Mouse (Mus musculus) cerebellum, postnatal 36 days (tissue): ENCODE results near the gene Rbm44.

Experiments used
- DNase-seq, 2 experiments: peaks; one replicate each; pipeline ENCODE4 v3.0.0; 2021 to 2022; ENCODE audit warnings: mixed read lengths in 2 of 2

Rbm44 gene

GRCm38 (mm10) chr1:91179533-91180173 lies 34.8 kb downstream of the Rbm44 start, which contains the start of gene Ramp1:
Gene Ramp1, plus strand, starts transcription at chr1:91179822.
- DNase-seq, result peak; percentile 6 to 13

- no peak for DNase-seq
Measured at GRCm38 (mm10) chr1:91180174-91180565, 35.3 kb downstream of the Rbm44 start.

GRCm38 (mm10) chr1:91180723-91181122 lies 35.8 kb downstream of the Rbm44 start:
- no peak for DNase-seq

- no peak for DNase-seq
Measured at GRCm38 (mm10) chr1:91181261-91181660, 36.4 kb downstream of the Rbm44 start.

- no peak for DNase-seq
Measured at GRCm38 (mm10) chr1:91181784-91182450, 37.0 kb downstream of the Rbm44 start.

GRCm38 (mm10) chr1:91183305-91183704 lies 38.4 kb downstream of the Rbm44 start:
- no peak for DNase-seq

- no peak for DNase-seq
Measured at GRCm38 (mm10) chr1:91186677-91187076, 41.8 kb downstream of the Rbm44 start.

- DNase-seq, result no peak
Measured at GRCm38 (mm10) chr1:91187315-91187714, 42.4 kb downstream of the Rbm44 start.

GRCm38 (mm10) chr1:91187786-91188640 lies 43.1 kb downstream of the Rbm44 start:
- no peak for DNase-seq

GRCm38 (mm10) chr1:91188851-91189460 lies 44.1 kb downstream of the Rbm44 start:
- no peak for DNase-seq

GRCm38 (mm10) chr1:91192184-91192583 lies 47.3 kb downstream of the Rbm44 start:
- DNase-seq, result no peak

- DNase-seq, result no peak
Measured at GRCm38 (mm10) chr1:91193242-91193641, 48.4 kb downstream of the Rbm44 start.

GRCm38 (mm10) chr1:91193680-91194079 lies 48.8 kb downstream of the Rbm44 start:
- DNase-seq, result no peak

- no peak for DNase-seq
Measured at GRCm38 (mm10) chr1:91199793-91200192, 54.9 kb downstream of the Rbm44 start.

GRCm38 (mm10) chr1:91201122-91201521 lies 56.2 kb downstream of the Rbm44 start:
- DNase-seq, result no peak

- no peak for DNase-seq
Measured at GRCm38 (mm10) chr1:91204221-91204765, 59.4 kb downstream of the Rbm44 start.

- DNase-seq, result no peak
Measured at GRCm38 (mm10) chr1:91205651-91206050, 60.8 kb downstream of the Rbm44 start.

- no peak for DNase-seq
Measured at GRCm38 (mm10) chr1:91206336-91206735, 61.4 kb downstream of the Rbm44 start.

- DNase-seq, result no peak
Measured at GRCm38 (mm10) chr1:91206873-91207272, 62.0 kb downstream of the Rbm44 start.

- peak; percentile 33 to 37 for DNase-seq
Measured at GRCm38 (mm10) chr1:91207334-91208074, 62.6 kb downstream of the Rbm44 start.

GRCm38 (mm10) chr1:91209343-91209742 lies 64.5 kb downstream of the Rbm44 start:
- peak in 1 of 2 experiments; percentile 7 for DNase-seq

- DNase-seq, result peak; percentile 46 to 55
Measured at GRCm38 (mm10) chr1:91209785-91210184, 64.9 kb downstream of the Rbm44 start.
